Mouse (Mus musculus) midbrain, embryonic 14.5 days (tissue): Measurements from ENCODE around the gene Actrt3. TPM values are rescaled to one million over a fixed set of nuclear protein-coding genes. Genes with fewer than 3 reads are reported as not detected.

Experiments
- ATAC-seq: fragments of 200-750 bp; cut with Nextera tagmentation; 2 replicates; pipeline ENCODE4 v1.8.0; 2017; ENCODE audit warnings: moderate number of reproducible peaks, moderate library complexity; ENCODE audit not compliant: low FRiP score, low TSS enrichment
- DNase-seq: peaks from one replicate; pipeline ENCODE4 v3.0.0-alpha.2; 2015
- H3K27ac ChIP-seq: fragments of 300-500 bp; sonication (generic); replicated peaks from 2 replicates; pipeline ENCODE4 v1.5.1; 2014; ENCODE audit warnings: mild to moderate bottlenecking, low read depth, low read length, moderate library complexity
- H3K27me3 ChIP-seq: fragments of 300-500 bp; sonication (generic); 2 replicates; pipeline ENCODE4 v1.6.1; 2014; ENCODE audit warnings: low read length, control low read depth, mixed read lengths; ENCODE audit not compliant: control insufficient read depth, insufficient read depth
- H3K36me3 ChIP-seq: fragments of 300-500 bp; sonication (generic); 2 replicates; pipeline ENCODE4 v1.6.1; 2014; ENCODE audit warnings: low read length, control low read depth; ENCODE audit not compliant: control insufficient read depth, insufficient read depth
- H3K4me1 ChIP-seq: fragments of 300-500 bp; sonication (generic); 2 replicates; pipeline ENCODE4 v1.6.1; 2014; ENCODE audit warnings: mild to moderate bottlenecking, antibody characterized with exemption, low read length, control low read depth; ENCODE audit not compliant: control insufficient read depth, insufficient read depth
- H3K4me2 ChIP-seq: fragments of 300-500 bp; sonication (generic); 2 replicates; pipeline ENCODE4 v1.6.1; 2014; ENCODE audit warnings: mild to moderate bottlenecking, low read length, moderate library complexity
- H3K4me3 ChIP-seq: fragments of 300-500 bp; sonication (generic); replicated peaks from 2 replicates; pipeline ENCODE4 v1.5.1; 2014; ENCODE audit warnings: low read depth, low read length
- H3K9ac ChIP-seq: fragments of 300-500 bp; sonication (generic); replicated peaks from 2 replicates; pipeline ENCODE4 v1.6.1; 2014; ENCODE audit warnings: mild to moderate bottlenecking, low read length, moderate library complexity
- H3K9me3 ChIP-seq: fragments of 300-500 bp; sonication (generic); 2 replicates; pipeline ENCODE4 v1.6.1; 2016; ENCODE audit warnings: low read length, control low read depth, mixed read lengths; ENCODE audit not compliant: control insufficient read depth
- WGBS: fragments of 180-500 bp; shearing (Covaris S2); extraction: QIAGEN DNeasy Blood & Tissue Kit; methylation state at CpG from one replicate; pipeline ENCODE4 v1.1.7; 2014; 5-methylcytosine and 5-hydroxymethylcytosine counted together
- polyA plus RNA-seq: library from polyadenylated mRNA; unstranded; fragments of >200 nt; fragmentation: Nextera tagmentation; extraction: Ambion mirVana; gene quantifications from 2 replicates; pipeline ENCODE4 v1.2.1, GENCODE M21; 2014

Actrt3 gene
- 0.15 and 0.38 TPM in 2 replicates for polyA plus RNA-seq

GRCm38 (mm10) chr3:30599711-30600545 is at the start of gene Actrt3:
Gene Actrt3, minus strand, starts transcription at chr3:30599939.
- Histone ChIP-seq H3K36me3 (peaks cover 9% of the 10 kb centered on the region; the same call in 1 of the 2 replicates), H3K9ac (peak within 1 kb of the TSS; percentile 60), H3K4me1 (peaks cover 6% of the 10 kb centered on the region), H3K9me3 (no peaks in the 10 kb centered on the region), H3K27me3 (no peaks in the 10 kb centered on the region; the same call in 1 of the 2 replicates), H3K4me3 (peak within 1 kb of the TSS; percentile 80), H3K27ac (0 out of 2 replicates have a peak within 1 kb of the TSS, but pooled peaks have one; percentile 37), H3K4me2 (peak within 1 kb of the TSS; percentile 80)
- WGBS: 1% methylated on average over 32 of the region's 32 CpGs
- ATAC-seq (no peak), DNase-seq (peak; percentile 70)

GRCm38 (mm10) chr3:30648466-30648865 is 48.7 kb upstream of the Actrt3 start:
- Histone ChIP-seq H3K4me1 (peaks cover 4% of the 10 kb centered on the region; the same call in 1 of the 2 replicates), H3K27ac (no peak overlapping the region), H3K9ac (no peak overlapping the region), H3K9me3 (no peaks in the 10 kb centered on the region), H3K36me3 (no peaks in the 10 kb centered on the region), H3K4me3 (no peak overlapping the region), H3K4me2 (no peak overlapping the region), H3K27me3 (peaks cover 12% of the 10 kb centered on the region)
- no peak for ATAC-seq
- 100% methylated on average over 2 of the region's 2 CpGs for WGBS
- no peak for DNase-seq

- H3K4me3 ChIP-seq: peak within 1 kb of the TSS; percentile 29
- peak; percentile 53 for ATAC-seq
- peaks cover 4% of the 10 kb centered on the region; the same call in 1 of the 2 replicates for H3K4me1 ChIP-seq
- peak; percentile 77 for DNase-seq
- H3K27me3 ChIP-seq: peaks cover 12% of the 10 kb centered on the region
- no peaks in the 10 kb centered on the region for H3K36me3 ChIP-seq
- peak within 1 kb of the TSS; percentile 47 for H3K9ac ChIP-seq
- H3K9me3 ChIP-seq: no peaks in the 10 kb centered on the region
- 2% methylated on average over 25 of the region's 25 CpGs for WGBS
- no peak within 1 kb of the TSS for H3K27ac ChIP-seq
- H3K4me2 ChIP-seq: peak within 1 kb of the TSS; percentile 61
Measured at GRCm38 (mm10) chr3:30647440-30648090, 47.8 kb upstream of the Actrt3 start, which contains the start of gene Lrrc34. Gene Lrrc34, minus strand, starts transcription at chr3:30647869.

- Histone ChIP-seq H3K4me2 (no peak overlapping the region), H3K4me1 (peaks cover 4% of the 10 kb centered on the region; the same call in 1 of the 2 replicates), H3K27me3 (peaks cover 12% of the 10 kb centered on the region), H3K27ac (no peak overlapping the region), H3K36me3 (no peaks in the 10 kb centered on the region), H3K4me3 (no peak overlapping the region), H3K9me3 (no peaks in the 10 kb centered on the region), H3K9ac (no peak overlapping the region)
- DNase-seq (no peak), ATAC-seq (no peak)
- WGBS: 55% methylated on average over 8 of the region's 8 CpGs
Measured at GRCm38 (mm10) chr3:30646761-30647160, 47.0 kb upstream of the Actrt3 start.

GRCm38 (mm10) chr3:30644207-30644606 is 44.5 kb upstream of the Actrt3 start, which contains the start of gene Lrriq4:
Gene Lrriq4, plus strand, starts transcription at chr3:30644507.
- DNase-seq: no peak
- no peak for ATAC-seq
- no peak within 1 kb of the TSS for H3K4me2 ChIP-seq

GRCm38 (mm10) chr3:30635629-30636028 is 35.9 kb upstream of the Actrt3 start:
- Histone ChIP-seq H3K27me3 (no peaks in the 10 kb centered on the region), H3K4me2 (no peak overlapping the region), H3K4me1 (no peaks in the 10 kb centered on the region), H3K9ac (no peak overlapping the region), H3K9me3 (no peaks in the 10 kb centered on the region), H3K36me3 (no peaks in the 10 kb centered on the region), H3K4me3 (no peak overlapping the region), H3K27ac (no peak overlapping the region)
- no peak for ATAC-seq
- WGBS: 84% methylated on average over 4 of the region's 4 CpGs
- no peak for DNase-seq

More at GRCm38 (mm10) chr3:30644207-30644606, 44.5 kb upstream of the Actrt3 start, which contains the start of gene Lrriq4:
- Histone ChIP-seq H3K36me3 (no peaks in the 10 kb centered on the region), H3K9me3 (no peaks in the 10 kb centered on the region), H3K9ac (no peak within 1 kb of the TSS), H3K4me1 (peaks cover 4% of the 10 kb centered on the region; the same call in 1 of the 2 replicates), H3K27ac (no peak within 1 kb of the TSS), H3K4me3 (no peak within 1 kb of the TSS), H3K27me3 (0 out of 2 replicates have a peak, but pooled peaks cover 4% of the 10 kb centered on the region)
- WGBS: 79% methylated on average over 2 of the region's 2 CpGs

GRCm38 (mm10) chr3:30633681-30634080 is 33.9 kb upstream of the Actrt3 start:
- Histone ChIP-seq H3K4me1 (no peaks in the 10 kb centered on the region), H3K9me3 (no peaks in the 10 kb centered on the region), H3K36me3 (no peaks in the 10 kb centered on the region), H3K27me3 (no peaks in the 10 kb centered on the region), H3K4me2 (no peak overlapping the region), H3K4me3 (no peak overlapping the region), H3K9ac (no peak overlapping the region), H3K27ac (no peak overlapping the region)
- ATAC-seq: no peak
- peak; percentile 24 for DNase-seq
- WGBS: 67% methylated on average over 3 of the region's 3 CpGs

GRCm38 (mm10) chr3:30620132-30620531 is 20.4 kb upstream of the Actrt3 start:
- no peak for ATAC-seq
- Histone ChIP-seq H3K9me3 (no peaks in the 10 kb centered on the region), H3K9ac (no peak overlapping the region), H3K4me2 (no peak overlapping the region), H3K36me3 (peaks cover 50% of the 10 kb centered on the region), H3K4me1 (no peaks in the 10 kb centered on the region), H3K27ac (no peak overlapping the region), H3K4me3 (no peak overlapping the region), H3K27me3 (no peaks in the 10 kb centered on the region)
- 97% methylated on average over 8 of the region's 8 CpGs for WGBS
- DNase-seq: no peak
